Mouse (Mus musculus): ENCODE results near the gene Diexf.

The Diexf gene

DNA sequence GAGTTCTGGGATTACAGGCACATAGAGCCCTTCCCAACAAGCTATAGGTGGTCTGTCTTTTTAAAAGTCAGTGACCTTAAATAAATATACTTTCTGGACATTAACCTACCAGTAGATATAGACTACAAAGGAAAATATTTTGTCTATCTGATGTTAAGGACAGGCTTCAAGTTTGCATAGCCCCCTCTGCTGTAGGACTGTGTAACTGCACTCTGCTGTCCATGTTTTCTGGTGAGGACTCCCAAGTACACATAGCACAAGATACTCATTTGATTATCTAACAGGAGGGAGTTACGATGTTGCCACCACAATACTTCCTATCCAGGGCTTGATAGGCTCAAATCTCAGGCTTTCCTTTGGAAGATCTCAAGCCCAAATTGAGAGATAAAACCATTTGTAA, 3.7 kb upstream of the Diexf start:
- DNase-seq, result no peak

DNA sequence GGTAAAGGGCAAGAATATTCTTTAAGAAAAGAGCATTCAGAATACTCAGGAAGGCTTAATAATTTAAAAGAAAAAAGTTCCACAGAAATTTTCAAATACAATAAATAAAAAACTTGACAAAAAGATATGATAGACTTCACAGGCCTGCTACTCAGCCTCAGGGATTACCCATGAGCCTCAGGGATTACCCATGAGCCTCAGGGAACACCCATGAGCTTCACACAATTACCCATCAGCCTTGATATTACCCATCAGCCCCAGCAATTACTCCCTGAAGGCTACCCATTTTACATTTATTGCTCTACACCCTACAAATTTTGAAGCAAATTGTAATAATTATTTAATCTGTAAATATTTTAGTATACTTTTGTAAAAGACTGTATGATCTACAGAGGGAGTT, 2.3 kb upstream of the Diexf start:
- no peak for DNase-seq

DNA sequence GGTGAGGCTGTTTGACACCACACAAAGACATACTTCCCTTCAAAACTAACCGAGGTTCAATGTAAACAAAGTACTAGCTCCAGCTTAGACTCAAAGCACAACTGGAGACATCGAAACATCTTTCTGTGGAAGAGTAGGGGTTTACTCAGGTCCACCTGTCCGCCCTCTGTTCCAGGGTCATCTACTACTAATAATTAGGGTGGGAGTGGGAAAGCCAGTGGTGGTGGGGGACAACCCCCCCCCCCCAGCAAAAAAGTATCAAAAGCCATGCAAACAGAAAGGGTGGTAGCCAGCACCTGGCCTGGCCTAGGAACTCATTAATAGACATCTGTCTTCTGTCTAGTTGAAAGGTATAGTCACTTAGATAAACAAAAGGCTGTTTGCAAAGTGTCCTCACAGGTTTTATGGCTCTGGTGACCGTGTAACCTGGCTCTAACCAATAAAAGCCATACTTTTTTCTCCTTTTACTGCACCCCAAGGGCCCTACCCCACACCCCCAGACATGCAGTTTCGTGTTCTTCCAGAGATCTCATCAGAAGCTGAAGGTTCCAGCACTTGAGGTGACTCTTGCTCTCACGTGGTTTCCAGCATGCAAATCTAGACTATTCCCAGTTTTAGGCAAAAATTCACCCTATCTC, 1.4 kb upstream of the Diexf start:
- no peak for DNase-seq

DNA sequence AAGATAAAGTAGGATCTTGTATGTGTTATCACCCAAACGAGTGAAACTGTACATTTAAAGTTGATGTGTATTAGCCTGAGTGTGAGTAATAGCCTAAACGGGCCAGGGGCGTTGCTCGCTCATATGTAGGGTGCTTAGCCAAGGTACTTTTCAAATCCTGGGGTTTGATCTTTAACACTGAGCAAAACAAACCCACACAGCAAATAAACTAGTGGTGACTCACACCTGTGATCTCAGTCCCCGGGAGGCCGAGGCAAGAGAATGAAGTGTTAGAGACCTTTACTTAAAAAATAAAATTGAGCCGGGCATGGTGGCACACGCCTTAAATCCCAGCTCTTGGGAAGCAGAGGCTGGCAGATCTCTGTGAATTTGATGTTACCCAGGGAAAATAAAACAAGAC, 767 bp upstream of the Diexf start:
- no peak for DNase-seq

DNA sequence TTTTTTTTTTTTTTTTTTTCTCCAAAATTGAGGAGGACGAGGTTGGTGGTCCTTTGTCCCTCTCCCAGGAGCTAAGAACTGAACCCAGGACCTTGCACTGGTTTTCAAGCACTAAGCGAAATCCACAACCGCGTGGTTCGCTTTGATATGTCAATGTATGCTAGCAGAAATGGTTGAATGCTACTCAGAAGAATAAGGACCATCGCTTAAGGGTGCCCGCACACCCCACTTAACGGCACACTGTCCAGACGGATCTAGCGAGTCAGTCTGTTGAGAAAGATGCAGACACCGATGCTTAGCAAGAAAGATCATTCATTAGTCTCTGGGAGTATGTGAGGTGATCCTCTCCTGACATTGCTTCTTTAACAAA, 369 bp upstream of the Diexf start:
- DNase-seq, result no peak

DNA sequence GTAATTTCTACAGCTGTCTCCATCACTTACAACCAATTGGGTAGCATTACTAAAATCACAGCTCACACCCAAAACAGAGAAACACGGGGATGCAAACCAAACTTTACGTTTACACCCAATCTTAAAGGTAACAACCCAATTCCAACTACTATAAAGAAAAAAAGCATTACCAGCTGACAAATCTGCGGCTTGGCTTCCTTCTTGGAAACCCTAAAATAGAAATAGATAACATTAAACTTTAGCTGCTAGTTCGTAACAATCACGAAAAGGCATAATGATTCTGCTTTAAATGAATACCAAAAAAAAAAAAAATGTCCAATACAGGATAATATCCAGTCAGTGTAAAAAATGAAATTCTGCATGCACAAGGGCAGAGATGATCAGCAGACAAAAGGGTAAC, 751 bp downstream of the Diexf start:
- no peak for DNase-seq

DNA sequence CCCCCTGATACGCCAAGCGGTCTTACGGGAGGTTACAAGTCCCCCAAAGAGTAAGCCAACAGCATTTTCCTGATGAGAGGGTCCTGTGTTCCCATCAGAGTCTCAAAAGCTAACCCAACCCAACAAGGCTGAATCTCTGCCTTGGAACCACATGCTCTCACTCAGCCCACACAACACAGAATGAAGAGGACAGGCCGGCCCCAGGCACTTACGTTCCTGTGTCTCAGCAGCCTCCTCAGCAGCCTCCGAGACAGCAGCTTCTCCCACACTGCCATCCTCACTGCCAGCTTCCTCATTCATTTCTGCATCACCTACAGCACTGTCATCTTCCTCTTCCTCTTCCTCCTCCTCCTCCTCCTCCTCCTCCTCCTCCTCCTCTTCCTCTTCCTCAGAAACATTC, 2.0 kb downstream of the Diexf start:
- DNase-seq, result no peak

DNA sequence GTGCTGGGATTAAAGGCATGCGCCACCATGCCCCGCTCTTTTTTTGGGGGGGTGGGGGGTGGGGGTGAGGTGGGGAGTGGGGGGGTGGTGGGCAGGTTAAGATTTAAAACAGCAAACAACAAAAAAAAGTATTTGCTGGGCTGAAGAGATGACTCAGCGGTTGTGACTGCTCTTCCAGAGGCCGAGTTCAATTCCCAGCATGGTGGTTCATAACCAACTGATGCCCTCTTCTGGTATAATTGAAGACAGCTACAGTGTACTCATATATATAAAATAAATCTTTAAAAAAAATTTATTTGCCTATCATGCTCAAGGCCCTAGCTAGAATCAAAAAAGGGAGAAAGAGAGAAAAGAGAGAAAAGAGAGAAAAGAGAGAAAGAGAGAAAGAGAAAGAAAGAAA, 4.2 kb downstream of the Diexf start:
- DNase-seq, result no peak

DNA sequence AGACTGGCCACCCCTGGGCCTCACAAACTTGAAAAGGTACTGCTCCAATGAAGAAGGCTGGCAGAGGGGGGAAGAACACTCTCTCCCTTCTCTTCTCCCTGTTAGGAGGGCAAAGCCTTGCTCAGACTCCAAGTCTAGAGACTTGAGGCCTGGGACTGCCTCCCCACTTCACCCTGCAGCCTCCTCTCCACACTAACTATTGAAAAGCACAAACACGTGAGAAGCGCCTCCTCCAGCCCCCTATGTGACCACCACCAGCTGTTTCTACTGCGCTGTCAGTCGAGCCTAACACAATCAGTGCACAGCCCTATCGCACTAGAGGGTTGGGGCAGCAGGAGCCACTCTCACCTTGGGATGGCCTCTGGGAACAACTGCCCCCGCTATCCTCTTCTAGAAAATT, 6.8 kb downstream of the Diexf start:
- no peak for DNase-seq

DNA sequence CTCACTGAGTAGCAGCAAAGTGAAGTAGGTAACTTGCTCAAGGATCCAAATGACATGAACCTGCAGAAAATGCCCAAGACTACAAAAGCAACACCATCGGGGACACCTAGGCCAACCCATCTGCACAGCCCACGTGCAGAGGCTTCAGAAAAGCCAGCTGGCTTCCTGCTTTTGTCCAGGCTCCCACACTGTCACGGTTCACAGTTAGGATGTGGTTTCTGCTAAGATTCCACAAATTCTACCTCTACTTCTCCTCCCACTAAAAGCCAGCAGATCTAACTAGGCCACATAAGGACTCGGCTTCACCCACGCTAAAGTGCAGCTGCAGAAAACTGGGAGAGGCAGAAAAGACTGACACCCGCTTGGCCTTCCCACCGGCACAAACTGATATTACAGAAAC, 7.3 kb downstream of the Diexf start:
- DNase-seq, result no peak

DNA sequence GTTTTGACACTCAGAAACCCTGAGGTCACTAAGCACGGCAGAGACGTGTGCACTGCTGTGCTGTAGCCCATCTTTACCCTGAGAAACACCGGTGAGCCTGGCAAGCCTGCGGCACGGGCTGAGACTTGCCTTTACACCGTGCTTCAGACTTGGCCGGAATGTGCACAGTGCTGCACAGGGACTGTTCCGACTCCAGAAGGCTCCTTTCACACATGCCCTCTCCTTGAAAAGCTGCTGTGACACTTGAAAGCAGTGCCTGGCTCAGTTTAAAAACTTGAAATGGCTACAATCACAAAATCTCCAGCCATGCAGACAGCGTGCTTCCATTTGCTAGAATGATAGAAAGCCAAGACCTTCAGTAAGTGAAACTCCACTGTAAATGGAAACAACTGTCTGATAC, 18.0 kb downstream of the Diexf start:
- DNase-seq, result no peak

DNA sequence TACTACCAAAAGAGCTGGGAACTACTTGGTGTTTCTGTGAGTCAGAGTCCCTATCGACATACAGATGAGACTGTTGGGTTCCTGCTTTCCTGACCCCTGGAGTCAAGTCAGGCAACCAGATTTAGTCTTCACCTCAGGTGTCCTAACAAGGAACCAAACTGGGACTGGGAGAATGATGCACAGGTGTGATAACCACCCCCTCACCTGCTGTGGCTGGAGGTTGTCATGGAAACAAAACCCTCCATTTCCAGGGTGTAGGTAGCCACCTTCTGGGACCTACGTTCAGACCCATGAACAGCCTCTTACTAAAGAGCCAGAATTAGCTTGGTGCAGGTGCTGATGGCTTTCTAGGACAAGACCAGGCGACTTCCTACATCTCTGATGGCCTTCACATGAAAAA, 27.1 kb downstream of the Diexf start:
- no peak for DNase-seq

DNA sequence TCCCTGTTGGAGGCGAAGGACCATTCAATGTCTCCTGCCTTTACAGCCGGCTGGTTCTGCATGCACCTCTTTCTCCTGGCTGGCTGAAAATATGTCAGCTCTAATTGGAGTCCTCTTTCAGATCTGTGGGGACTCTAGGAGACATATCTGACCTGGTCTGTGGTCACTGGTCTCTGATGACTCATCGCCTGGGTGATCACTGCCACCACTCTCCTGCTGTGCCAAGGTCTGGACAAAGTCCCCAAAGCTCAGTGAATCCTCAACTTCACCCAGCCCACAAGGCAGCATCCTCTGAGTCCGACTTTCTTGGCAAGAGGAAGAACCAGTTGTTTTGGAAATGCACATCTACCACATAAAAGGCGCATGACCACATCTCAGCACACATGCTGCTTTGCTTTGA, 27.5 kb downstream of the Diexf start:
- DNase-seq, result peak; percentile 11

DNA sequence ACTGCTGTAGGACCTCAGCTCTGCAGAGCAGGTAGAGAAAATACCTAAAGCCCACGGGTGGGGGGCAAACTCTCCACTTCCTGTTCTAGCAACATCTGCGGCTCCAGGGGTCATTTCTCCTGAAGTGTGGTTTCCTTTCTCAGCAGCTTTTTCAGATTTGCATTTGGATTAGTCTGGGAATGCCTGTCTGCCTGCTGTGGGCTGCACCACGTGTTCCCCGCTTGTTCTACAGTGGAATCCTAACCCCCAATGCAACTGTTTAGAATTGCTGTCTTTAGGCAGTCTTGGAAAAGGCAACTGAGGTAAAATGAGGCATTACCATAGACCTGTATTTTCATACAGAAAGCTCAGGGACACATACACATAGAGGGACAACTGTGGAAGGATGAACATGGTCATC, 28.0 kb downstream of the Diexf start:
- no peak for DNase-seq

DNA sequence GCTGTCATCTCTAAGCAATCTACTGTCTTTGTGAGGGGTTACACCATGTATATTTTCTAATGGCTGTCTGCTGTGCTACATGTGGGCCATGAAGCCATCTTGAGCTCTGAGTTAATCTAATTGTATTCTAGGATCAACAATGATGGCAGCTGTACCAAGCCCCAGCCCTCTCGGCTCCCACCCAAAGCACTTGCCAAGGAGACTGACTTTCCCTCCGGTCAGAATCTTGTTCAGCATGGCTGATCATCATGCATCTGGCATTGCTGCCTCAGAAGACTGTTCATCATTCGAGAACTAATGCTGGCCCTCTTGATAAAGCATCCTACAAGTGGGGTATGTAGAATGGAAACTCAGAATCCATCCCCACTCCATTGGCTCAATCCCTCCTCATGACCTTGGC, 31.1 kb downstream of the Diexf start:
- no peak for DNase-seq

DNA sequence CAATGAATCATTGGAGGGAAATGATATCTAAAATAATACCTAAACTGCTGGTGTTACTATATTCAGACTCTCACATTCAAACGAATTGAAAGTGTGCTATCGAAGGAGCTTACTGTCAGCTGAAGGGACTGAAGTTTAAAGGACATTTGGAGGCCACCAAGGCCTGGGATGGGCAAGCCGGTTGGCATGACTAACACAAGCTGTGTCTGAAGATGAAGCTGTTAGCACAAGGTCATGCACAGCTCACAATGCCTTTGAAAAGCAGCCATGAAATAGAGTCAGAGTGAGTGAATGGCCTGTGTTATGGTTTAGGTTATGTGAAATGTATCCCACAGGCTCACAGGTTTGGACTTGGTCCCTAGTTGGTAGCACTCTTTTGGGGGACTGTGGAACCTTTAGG, 36.5 kb downstream of the Diexf start:
- DNase-seq, result no peak

DNA sequence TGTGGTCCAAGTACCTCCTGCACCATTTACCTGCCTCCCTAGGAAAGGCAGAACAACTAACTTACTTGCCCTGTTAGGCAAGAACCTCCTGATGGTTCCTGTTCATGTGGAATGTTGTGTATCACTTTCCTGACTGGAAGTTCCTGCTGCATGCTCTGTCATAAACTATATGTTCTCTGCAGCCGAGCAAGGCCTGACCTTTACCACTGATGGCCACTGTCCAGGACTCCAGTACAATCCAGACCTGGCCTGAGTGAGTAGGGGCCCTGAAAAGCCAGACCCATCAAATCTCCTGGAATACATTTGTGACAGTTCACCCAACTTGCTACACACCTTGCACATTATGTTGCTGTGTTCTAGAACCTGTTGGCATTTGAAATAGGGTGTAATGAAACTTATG, 37.3 kb downstream of the Diexf start:
- DNase-seq, result no peak

DNA sequence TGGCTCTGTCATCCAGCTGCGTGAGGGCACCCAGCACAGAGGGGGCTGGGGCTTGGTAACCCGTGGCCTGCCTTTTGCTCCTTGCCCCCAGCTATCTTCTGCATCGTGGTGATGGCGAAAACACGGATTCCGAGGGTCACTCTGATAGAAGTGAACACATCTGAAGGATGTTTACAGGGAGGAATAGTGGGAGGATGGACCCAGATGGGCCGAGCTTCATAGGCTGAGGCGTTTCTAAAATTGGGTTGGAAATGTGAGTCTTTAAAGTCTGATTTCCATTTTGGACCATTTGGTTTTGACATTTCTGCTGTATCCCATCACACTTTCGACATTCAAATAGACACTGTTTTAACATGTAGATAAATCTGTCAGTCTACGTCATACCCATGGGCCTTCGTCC, 39.2 kb downstream of the Diexf start:
- no peak for DNase-seq

DNA sequence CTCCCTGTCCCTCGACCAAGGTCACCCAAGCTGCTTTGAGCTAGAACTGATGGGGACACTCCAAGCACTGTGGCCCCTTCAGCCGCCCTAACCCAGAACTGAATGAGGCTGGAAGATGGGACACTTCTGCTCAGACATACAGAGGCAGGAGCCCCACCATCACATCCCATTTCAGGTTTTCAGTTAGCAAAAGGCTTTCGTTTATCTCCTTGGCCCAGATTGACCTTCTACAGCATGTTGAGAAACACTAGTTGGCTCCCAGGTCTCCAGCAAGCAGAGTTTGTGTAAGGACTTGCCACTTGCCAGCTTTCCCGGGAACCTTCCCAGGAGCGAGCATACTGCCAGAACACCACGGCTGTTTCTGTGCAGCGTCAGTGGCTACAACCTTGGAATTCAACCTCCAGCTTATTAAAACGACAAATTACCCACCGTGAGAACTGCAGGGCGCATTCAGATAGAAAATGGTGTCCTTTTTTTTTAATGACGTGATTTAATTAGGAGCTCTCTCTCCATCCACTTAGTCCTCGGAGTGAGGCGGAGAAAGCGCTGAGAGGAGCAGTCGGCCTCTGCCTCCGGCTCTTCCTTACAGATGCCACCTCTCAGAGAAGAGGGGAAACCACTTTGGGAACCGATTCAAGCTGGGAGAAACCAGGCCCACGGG, 39.7 kb downstream of the Diexf start:
- peak; percentile 11 for DNase-seq

DNA sequence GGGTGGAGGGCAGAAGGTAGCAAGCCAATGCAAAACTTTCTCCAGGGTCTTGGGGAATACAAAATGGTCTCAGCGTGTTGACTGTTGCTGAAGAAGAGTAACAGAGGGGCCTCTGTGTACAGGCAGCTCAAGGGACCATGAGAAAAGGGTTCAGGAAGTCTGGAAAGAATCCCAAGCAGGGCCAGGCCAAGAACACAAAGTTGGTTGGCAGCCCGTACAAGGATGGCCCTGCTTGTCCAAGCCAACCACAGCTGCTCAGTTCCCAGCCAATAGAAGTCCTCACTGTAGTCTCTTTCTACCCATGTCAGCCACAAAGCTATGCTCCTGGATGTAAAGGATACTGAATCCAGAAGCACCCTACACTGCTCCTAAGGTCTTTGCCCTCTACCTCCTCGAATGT, 40.4 kb downstream of the Diexf start:
- no peak for DNase-seq

DNA sequence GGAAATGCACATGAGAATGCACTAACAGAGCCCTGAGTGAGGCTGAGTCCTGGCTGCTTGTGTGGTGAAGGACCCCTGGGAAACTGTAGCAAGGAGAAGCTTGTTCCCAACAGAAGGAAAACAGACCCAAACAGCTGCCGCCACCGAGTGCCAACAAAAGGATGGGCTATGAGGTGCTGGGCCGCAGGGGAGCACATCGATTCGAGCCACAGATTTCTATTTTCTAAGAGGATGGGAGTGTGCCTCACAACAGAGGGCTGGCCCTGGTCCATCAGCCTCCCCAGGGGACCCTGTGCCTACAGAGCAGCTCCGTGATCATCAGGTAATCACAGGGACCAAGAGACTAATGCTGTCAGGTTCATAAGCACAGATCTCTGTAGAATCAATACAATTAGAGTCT, 40.9 kb downstream of the Diexf start:
- no peak for DNase-seq

DNA sequence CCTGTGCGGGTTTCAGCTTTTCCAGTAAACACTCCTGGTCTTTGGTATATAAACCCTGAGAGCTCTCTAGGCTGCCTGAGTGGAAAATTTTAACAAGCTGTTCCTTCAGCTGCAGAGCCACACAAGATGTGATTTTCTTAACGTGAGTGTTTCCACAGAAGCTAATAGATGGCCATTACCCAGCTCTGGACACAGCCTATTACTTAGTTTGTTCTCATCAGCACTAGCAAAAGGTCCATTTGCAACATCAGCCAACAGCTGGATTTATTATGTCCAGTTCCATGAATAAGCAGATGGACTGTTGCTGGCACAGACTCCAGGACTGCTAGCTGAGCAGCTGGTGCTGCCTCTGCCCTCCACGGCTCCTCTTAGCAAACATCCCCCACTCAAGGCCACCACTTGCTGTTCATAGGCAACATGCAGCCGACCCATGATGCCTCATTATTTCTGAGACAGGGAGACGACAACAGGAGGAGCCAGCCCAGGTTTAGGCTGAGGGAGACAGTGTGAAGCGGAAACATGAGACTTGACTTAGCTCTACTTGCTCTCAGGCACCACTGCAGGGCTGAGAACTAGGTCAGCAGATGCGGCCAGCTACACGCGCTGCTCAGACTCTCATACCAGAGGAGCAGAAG, 43.1 kb downstream of the Diexf start:
- no peak for DNase-seq

DNA sequence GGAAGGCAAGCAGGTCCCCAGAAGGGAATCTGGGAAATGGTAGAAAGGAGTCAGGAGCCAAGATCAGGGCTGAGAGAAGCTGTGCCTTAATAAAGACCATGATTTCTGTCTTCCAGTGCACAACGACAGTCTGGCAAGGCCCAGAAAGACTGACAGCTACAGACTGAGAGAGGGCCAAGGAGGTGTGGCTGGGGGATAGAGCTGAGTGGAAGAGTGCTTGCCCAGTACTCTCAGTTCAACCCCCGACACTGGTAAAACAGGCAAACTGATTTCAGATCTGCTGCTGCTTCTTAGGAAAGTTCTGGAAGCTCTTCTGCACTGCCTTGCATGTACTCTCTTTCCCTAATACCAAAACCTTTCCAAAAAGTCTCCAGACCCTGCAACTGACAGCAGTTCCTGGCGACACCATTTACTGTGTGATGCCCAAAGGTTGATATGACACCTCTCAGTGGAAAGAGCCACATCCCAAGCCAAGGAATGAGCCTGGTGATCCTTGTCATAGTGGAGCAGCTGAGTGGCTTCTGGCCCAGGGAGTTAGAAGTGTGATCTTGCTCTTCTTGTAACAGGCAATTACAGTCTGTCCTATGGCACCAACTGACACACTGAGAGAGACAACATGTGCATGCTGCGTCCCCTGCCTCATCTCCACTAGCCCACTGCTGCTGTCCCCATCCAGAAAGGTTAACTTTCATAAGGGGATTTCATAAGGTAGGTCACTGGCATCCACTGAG, 43.8 kb downstream of the Diexf start:
- DNase-seq, result no peak

DNA sequence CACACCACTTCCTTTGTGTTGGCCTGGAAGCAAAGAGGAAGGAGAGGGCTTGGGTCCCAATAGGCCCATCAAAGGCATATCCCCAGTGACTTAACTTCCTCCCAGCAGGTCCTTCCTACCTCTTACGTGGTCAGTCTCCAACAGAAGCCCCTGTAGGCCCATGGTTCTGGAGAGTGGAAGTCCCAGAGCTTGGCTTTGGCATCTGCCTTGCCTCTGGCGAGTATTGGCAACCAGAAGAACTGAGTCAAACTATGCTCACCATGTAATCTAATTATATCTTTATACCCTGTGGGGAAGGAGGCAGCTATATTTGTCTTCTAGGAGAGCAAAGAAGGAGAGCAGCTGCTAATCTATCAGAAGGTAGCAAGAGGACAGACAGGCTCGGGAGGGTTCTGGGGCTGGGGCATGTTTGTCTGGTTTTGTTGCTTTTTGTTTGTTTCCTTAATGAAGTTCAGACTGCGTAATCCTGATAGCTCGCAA, 44.5 kb downstream of the Diexf start:
- DNase-seq, result no peak

All from cerebellum, adult 8-10 months (tissue).